Comparison of ENCODE assay signal across 14 mouse cellular contexts in genomic region chr8:127546161-127546560, GRCm38 (mm10).
"Had no signal": no experiment of that assay in that cellular context is flagged by ENCODE, and none has a peak within 500 bp of the region (broad histone marks: within the 10 kb centered on the region; RNA-seq: fewer than 3 reads in every experiment).

No protein-coding gene starts in this region.

- H3K36me3 ChIP-seq: limb, embryonic 12.5 days; liver, embryonic 13.5 days; midbrain, embryonic 15.5 days; neural tube, embryonic 12.5 days had no signal

- H3K4me3 ChIP-seq: limb, embryonic 12.5 days; liver, embryonic 13.5 days; megakaryocyte, embryonic 14.5 days; midbrain, embryonic 15.5 days; neural tube, embryonic 12.5 days had no signal

- DNase-seq: kidney, adult 9 months; kidney, postnatal 36 days; layer of hippocampus, adult 9-11 months; liver; liver, embryonic 13.5 days; liver, postnatal 0 days; spleen, adult 18-20 months; thymus, postnatal 14 days had no signal

- H3K27me3 ChIP-seq: limb, embryonic 12.5 days; liver, embryonic 13.5 days; megakaryocyte, embryonic 14.5 days; midbrain, embryonic 15.5 days; neural tube, embryonic 12.5 days had no signal

- H3K27ac ChIP-seq: kidney, postnatal 0 days; limb, embryonic 12.5 days; liver, embryonic 13.5 days; macrophage; midbrain, embryonic 15.5 days; neural tube, embryonic 12.5 days had no signal
